Mouse (Mus musculus): Measurements from ENCODE around the gene Alkbh7. TPM values are rescaled to one million over a fixed set of nuclear protein-coding genes. Genes with fewer than 3 reads are reported as not detected.
A peak's percentile ranks its signal among the peaks of the same experiment; 100 is the strongest.

Gene Alkbh7
- total RNA-seq (2021) = 10 to 100 TPM; 65.4 to 77.8 TPM

DNA sequence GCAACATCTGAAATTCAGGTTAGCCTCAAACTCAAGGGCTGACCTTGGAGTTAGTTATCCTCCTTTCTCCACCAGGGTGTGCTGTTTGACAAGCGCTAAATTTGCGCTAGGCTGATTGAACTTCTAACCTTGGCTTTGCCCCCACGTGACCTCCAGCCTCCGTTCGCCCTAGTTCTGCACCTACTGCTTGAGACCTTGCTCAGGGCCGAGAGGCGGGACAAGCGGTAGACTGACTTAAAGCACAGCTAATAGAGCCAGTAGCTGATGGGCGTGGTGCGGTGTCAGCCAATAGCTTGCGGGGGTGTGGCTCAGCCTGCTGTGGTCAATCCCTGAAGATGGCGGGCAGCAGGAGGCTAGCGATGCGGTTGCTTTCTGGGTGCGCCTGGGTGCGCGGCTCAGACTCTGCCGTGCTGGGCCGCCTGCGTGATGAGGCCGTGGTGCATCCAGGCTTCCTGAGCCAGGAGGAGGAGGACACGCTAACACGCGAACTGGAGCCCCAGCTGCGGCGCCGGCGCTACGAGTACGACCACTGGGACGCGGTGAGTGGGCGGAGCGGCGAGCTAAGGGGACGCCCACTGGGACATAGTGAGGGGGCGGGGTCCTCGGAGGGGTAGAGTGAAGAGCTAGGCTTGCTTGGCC lies at the start of gene Alkbh7:
Alkbh7 (plus strand) TSS at position 311 of the 639 bp plus-strand sequence.
- peak; percentile 96 for DNase-seq (ENCODE audit: low spot score)
- intact Hi-C loops (cut with DNase I) = loop anchor here (2.0 to 5.0 kb wide), 4 partner anchors 14 to 335 kb away; partner anchors contain the start of genes Gm17949 and Gtf2f1

DNA sequence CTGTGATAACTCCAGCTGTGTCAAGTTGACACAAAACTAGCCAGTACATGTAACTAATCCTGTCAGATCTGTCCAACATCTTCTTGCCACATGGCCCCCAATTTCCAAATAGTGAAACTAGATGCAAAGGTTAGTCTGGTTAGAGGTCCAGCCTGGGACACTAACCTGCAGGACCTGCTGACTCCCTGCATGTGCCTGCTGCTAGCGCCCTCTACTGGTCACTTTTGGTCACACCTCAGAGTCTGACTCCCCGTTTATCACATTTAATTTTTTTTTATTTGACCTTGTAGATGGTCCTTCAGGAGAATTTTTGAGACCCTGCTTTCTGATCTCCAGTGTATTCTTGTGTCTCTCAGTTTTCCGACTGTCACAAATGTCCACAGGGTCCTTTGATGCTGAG lies 46.2 kb upstream of the Alkbh7 start:
- intact Hi-C loops (cut with DNase I) = loop anchor here (2.0 kb wide), 2 partner anchors 54 to 142 kb away; no protein-coding TSS in a partner anchor
- DNase-seq (ENCODE audit: low spot score) = no peak

DNA sequence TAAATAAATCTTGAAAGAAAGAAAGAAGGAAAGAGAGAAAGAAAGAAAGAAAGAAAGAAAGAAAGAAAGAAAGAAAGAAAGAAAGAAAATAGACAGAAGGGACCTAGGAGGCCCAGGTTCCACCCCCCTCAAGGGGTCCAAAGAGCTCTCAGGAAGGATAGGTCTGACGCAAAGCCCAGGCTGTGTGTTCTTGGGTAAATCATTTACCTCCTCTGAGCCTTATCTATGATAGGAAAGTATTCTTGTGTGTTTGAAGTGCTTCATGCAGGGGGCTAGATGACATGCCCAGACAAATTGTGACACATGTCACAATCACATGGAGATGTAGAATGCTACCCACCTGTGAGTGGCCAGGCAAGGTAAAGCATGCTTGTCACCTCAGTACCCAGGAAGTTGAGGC lies 44.5 kb upstream of the Alkbh7 start:
- DNase-seq (ENCODE audit: low spot score) = no peak
- intact Hi-C loops (cut with DNase I) = no loop called here

DNA sequence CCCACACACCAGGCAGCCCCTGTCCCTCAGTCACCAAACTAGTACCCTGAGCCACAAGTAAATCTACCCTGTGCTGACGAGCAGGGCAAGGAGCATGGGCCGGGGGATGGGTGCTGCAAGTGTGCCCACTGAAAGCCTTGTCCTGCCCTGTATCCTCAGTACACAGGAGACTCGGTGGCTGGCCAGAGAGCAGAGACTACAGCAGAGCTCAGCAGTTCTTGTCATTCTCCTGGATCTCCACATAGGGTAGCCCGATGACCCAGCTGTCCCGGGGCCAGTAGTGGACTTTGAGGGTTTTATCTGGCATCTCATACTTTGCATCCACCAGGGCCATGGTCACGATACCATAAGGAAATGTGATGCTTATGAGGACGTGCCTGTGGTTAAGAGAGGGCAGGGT lies 42.3 kb upstream of the Alkbh7 start:
- no peak for DNase-seq (ENCODE audit: low spot score)
- intact Hi-C loops (cut with DNase I) = no loop called here

DNA sequence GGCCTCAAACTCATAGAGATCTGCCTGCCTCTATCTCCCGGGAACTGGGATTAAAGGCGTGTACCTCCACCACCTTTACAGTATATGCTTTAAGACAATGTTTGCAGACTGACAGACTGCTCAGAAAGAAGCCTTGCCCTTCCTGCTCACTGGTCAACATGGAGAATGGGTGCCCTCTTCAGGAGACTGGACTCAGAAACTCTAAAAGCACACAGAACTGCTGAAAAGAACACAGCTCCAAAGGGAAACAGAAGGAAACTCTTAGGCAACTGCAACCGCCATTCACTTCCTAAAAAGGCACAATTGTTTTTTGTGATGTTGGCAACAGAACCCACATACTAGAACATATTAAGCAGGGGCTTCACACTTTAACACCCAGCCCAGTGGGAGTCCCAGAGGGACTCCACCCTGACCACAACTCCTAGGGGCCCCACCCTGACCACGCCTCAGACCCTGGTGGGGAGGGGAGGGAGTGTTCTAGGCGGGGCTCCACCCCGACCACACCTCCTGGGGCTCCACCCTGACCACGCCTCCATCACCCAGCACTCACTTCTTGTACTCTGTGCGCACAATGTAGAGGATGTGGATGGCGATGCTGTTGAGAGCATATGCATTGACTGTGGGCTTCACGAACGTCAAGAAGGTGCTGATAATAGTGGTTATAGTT lies 39.2 kb upstream of the Alkbh7 start:
- no peak for DNase-seq (ENCODE audit: low spot score)
- intact Hi-C loops (cut with DNase I) = no loop called here

DNA sequence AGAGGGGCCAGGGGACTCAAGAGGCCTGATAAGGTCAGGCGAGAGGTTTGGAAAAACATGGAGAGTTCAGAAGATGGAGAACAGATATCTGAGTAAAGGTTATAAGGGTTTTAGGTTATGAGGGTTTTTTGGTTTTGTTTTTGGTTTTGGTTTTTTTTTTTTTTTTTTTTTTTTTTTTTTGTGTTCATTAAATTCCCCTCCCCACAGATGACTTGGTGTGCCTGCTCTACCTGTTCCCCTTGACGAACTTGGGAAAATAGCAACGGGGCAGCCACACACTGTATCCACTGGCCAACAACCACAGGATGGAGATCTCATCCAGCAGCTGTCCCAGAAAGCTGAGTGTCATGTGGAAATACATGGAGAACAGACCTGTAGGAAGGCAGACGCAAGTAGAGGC lies 38.5 kb upstream of the Alkbh7 start:
- DNase-seq (ENCODE audit: low spot score) = no peak
- intact Hi-C loops (cut with DNase I) = no loop called here

DNA sequence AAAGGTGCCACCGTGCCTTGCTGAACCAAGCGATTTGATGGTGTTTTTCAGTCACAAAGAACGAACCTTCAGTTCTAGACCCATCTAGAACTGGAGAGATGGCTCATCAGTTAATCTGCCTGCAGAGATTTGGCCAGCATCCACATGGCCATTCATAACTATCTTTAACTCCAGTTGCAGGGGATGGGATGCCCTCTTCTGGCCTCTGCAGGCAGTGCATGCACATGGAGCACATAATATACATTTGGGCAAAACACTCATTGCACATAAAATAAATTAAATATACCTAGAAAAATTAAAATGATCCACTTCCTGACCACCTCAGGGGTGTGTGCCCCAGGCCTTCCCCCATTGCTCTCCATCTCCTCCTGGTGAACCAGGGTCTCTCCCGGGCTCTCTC lies 35.3 kb upstream of the Alkbh7 start:
- intact Hi-C loops (cut with DNase I) = no loop called here

GRCm38 (mm10) chr17:56962642-56963405 lies 34.3 kb upstream of the Alkbh7 start:
- DNase-seq (ENCODE audit: low spot score) = no peak
- intact Hi-C loops (cut with DNase I) = no loop called here

More for the DNA sequence above, 35.3 kb upstream of the Alkbh7 start:
- DNase-seq (ENCODE audit: low spot score) = no peak

DNA sequence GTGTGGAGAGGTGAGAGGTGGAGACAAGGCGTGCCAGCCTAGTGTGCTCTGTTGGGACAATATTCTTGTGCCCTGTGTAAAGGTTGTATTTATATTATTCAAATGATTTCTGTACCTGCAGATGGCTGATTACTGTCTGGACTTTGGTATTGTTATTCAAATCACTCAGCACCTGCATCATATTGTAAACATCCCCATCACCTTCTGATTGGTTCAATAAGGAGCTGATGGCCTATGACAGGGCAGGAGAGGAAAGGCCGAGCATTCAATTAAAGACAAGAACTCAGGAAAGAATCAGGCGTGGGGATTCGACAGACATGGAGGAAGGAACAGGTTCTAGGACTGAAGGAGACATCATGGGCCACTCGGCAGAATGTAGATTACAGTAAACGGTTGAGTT lies 33.5 kb upstream of the Alkbh7 start:
- intact Hi-C loops (cut with DNase I) = no loop called here

GRCm38 (mm10) chr17:56969321-56969720 lies 27.8 kb upstream of the Alkbh7 start:
- no peak for DNase-seq (ENCODE audit: low spot score)
- intact Hi-C loops (cut with DNase I) = no loop called here

More for the DNA sequence above, 33.5 kb upstream of the Alkbh7 start:
- DNase-seq (ENCODE audit: low spot score) = no peak

GRCm38 (mm10) chr17:56970081-56970480 lies 27.1 kb upstream of the Alkbh7 start:
- no peak for DNase-seq (ENCODE audit: low spot score)
- intact Hi-C loops (cut with DNase I) = no loop called here

GRCm38 (mm10) chr17:56973956-56974707 lies 23.0 kb upstream of the Alkbh7 start:
- intact Hi-C loops (cut with DNase I) = no loop called here
- no peak for DNase-seq (ENCODE audit: low spot score)

GRCm38 (mm10) chr17:56974708-56975240 lies 22.4 kb upstream of the Alkbh7 start:
- DNase-seq (ENCODE audit: low spot score) = no peak
- intact Hi-C loops (cut with DNase I) = no loop called here

DNA sequence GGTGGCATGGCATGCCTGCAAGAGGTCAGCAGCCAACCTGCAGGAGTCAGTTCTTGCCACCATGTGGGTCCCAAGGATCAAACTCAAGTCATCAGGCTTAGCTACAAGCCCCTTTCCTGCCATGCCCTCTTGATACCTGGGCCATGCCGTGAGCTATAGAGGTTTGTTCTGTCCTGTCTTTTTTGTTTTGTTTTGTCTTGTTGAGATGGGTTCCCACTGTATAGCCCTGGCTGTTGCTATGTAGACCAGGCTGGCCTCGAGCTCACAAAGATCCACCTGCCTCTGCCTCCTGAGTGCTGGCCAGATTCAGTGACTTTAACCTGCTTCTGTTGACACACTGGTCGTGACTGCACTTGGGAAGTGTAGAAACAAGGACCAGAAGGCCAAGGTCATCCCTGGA lies 21.7 kb upstream of the Alkbh7 start:
- intact Hi-C loops (cut with DNase I) = no loop called here
- no peak for DNase-seq (ENCODE audit: low spot score)

DNA sequence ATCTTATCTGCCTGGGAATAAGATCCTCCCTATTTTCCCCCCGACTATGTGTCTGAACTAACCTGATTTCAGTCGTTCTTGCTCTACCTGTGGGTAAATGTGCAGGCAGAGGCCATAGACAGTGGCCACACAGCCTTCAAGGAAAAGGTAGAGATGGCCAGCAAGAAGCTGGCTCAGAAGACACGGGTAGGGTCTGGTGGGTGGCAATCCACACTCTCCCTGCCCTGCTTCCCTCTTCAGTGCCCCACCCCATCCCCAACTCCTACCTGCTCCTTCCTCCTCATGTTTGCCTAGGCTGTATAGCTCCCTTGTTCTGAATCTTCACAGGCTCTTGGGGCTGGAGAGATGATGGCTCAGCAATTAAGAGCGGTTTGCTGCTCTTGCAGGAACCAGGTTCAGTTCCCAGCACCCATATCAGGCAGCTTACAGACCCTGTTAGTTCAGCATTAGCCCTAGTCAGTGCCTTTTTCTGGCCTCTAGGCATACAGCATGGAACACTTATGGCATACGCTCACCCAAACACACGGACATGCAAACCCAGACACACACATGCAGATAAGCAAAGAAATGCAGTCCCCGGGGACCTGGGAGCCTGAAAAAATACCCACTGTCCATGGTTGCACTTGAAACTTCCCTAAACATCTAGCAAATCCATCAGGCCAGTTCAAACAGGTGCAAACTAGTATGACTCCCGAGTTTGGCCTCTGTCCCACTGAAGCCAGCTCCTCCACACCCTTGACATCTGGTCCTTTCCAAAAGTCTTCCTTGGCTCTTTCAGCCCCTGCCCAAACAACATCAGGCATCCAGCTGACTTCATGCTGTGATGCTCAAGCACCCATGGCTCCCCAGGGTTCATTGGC lies 20.4 kb upstream of the Alkbh7 start:
- intact Hi-C loops (cut with DNase I) = no loop called here
- no peak for DNase-seq (ENCODE audit: low spot score)

DNA sequence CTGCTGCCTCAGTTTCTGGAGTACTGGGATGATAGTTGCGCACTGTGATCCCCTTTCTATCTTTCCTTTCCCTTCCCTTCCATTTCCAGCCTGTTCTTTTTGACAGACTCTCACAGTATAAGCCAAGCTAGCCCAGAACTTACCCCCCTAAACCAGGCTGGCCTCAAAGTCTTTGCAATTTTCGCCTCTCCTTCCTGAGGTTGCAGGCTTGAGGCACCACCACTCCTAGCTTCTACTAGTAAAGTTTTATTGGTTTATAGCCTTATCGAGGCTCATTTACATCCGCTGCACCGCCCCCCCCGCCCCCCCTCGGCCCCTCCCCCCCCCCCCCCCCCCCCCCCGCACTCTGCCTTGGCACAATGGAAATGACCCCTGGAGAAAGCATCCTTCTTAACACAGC lies 17.6 kb upstream of the Alkbh7 start:
- intact Hi-C loops (cut with DNase I) = no loop called here
- DNase-seq (ENCODE audit: low spot score) = no peak

DNA sequence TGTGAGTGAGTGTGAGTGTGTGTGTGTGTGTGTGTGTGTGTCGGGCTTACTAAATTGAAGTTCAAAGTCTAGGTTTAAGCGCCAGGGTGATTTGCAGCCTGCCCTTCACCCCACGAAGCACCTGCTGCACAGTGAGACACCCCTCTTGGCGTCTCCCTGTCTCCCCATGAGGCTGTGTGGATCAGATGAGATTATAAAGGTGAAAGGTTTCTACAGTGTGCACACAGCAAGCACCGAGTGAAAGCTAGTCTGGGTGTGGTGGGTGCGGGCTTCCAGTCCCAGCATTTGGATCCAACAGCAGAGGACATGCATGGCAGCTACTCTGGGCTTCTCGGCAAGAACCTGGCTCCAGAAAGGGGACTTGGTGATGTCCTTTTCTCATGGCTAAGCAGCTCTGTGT lies 16.1 kb upstream of the Alkbh7 start:
- DNase-seq (ENCODE audit: low spot score) = no peak
- intact Hi-C loops (cut with DNase I) = no loop called here

DNA sequence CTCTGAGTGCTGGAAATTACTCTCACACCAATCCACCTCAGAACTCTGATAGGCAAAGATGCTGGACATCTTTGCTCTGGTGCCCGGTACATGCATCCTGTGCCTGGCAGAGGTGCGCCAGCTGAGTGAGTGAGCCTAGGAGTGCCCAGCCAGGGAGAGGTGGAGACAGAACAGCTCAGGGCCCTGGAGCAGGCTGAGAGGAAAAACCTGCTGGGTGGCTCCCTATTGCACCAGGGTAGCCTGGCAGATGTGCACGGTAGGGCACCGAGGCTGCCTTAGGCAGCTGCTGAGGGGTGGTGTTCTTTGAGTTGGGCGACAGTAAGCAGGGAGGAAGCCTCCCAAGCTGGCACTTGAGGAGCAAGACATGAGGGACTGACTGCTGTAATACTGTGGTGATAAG lies 15.1 kb upstream of the Alkbh7 start, which contains the start of gene Acer1:
Acer1 (minus strand) TSS at position 114 of the 400 bp plus-strand sequence.
- no peak for DNase-seq (ENCODE audit: low spot score)
- intact Hi-C loops (cut with DNase I) = no loop called here

DNA sequence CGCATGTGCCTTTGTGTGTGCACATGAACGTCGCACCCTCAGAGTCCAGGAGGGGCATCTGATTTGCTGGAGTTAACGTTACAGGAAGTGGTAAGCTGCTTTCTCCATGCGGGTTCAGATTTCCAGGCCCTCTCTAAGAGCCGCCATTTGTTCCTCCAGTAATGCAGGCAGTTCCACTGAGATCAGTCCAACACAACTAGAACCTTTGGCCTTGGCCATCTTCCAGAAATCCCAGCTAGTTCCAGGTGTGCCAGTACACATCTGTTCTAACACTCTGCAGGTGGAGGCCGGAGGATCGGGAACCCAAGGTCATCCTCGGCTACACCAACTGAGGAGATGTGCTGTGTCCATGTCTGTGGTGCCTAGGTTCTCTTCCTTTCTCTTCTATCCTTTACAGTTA lies 12.3 kb upstream of the Alkbh7 start:
- intact Hi-C loops (cut with DNase I) = no loop called here
- DNase-seq (ENCODE audit: low spot score) = no peak
